Mouse (Mus musculus) thymus, postnatal 10 days (tissue): ENCODE results near the gene Dpp8.
"Not testable (repeated sequence)": the region's sequence is repeated elsewhere in the genome, so short reads cannot be mapped to it uniquely, and the experiment has no call there.

Source experiments
- DNase-seq, 2 experiments: peaks; one replicate each; pipeline ENCODE4 v3.0.0; 2021; ENCODE audit warnings: low spot score in 2 of 2

Dpp8 gene

GRCm38 (mm10) chr9:65021887-65022579 lies 10.2 kb upstream of the Dpp8 start:
- no peak for DNase-seq

- no peak for DNase-seq
Measured at GRCm38 (mm10) chr9:65022580-65023135, 9.6 kb upstream of the Dpp8 start.

GRCm38 (mm10) chr9:65023447-65023846 lies 8.8 kb upstream of the Dpp8 start:
- no peak for DNase-seq

GRCm38 (mm10) chr9:65027241-65027640 lies 5.0 kb upstream of the Dpp8 start:
- no peak for DNase-seq

- no peak for DNase-seq
Measured at GRCm38 (mm10) chr9:65028313-65028712, 3.9 kb upstream of the Dpp8 start.

GRCm38 (mm10) chr9:65031355-65031754 lies 859 bp upstream of the Dpp8 start:
- not testable (repeated sequence) for DNase-seq

- DNase-seq: no peak
Measured at GRCm38 (mm10) chr9:65031894-65032268, 333 bp upstream of the Dpp8 start.

- DNase-seq: no peak
Measured at GRCm38 (mm10) chr9:65036456-65036855, 4.2 kb downstream of the Dpp8 start.

- no peak for DNase-seq
Measured at GRCm38 (mm10) chr9:65036861-65037260, 4.6 kb downstream of the Dpp8 start.

- peak in 1 of 2 experiments; percentile 14 for DNase-seq
Measured at GRCm38 (mm10) chr9:65041430-65041829, 9.2 kb downstream of the Dpp8 start.

GRCm38 (mm10) chr9:65046993-65047392 lies 14.8 kb downstream of the Dpp8 start:
- DNase-seq: no peak

GRCm38 (mm10) chr9:65049422-65049821 lies 17.2 kb downstream of the Dpp8 start:
- DNase-seq: no peak

GRCm38 (mm10) chr9:65050981-65051380 lies 18.8 kb downstream of the Dpp8 start:
- DNase-seq: no peak

- DNase-seq: no peak
Measured at GRCm38 (mm10) chr9:65064251-65064650, 32.0 kb downstream of the Dpp8 start.

GRCm38 (mm10) chr9:65070587-65070986 lies 38.4 kb downstream of the Dpp8 start:
- DNase-seq: no peak

- DNase-seq: no peak
Measured at GRCm38 (mm10) chr9:65073555-65073954, 41.3 kb downstream of the Dpp8 start.

- peak; percentile 41 for DNase-seq
Measured at GRCm38 (mm10) chr9:65074251-65074650, 42.0 kb downstream of the Dpp8 start.

- DNase-seq: no peak
Measured at GRCm38 (mm10) chr9:65074855-65075493, 42.8 kb downstream of the Dpp8 start.

GRCm38 (mm10) chr9:65077536-65077935 lies 45.3 kb downstream of the Dpp8 start:
- no peak for DNase-seq

GRCm38 (mm10) chr9:65080141-65080540 lies 47.9 kb downstream of the Dpp8 start:
- not testable (repeated sequence) for DNase-seq

GRCm38 (mm10) chr9:65083075-65083765 lies 51.0 kb downstream of the Dpp8 start:
- no peak for DNase-seq

GRCm38 (mm10) chr9:65084198-65084807 lies 52.1 kb downstream of the Dpp8 start:
- no peak for DNase-seq
